Mouse (Mus musculus): ENCODE results near the gene Tmem141. TPM values are rescaled to one million over a fixed set of nuclear protein-coding genes. Genes with fewer than 3 reads are reported as not detected.
A peak's percentile ranks its signal among the peaks of the same experiment; 100 is the strongest.

Tmem141 gene
- polyA plus RNA-seq, 1 experiment = 0.94 TPM

DNA sequence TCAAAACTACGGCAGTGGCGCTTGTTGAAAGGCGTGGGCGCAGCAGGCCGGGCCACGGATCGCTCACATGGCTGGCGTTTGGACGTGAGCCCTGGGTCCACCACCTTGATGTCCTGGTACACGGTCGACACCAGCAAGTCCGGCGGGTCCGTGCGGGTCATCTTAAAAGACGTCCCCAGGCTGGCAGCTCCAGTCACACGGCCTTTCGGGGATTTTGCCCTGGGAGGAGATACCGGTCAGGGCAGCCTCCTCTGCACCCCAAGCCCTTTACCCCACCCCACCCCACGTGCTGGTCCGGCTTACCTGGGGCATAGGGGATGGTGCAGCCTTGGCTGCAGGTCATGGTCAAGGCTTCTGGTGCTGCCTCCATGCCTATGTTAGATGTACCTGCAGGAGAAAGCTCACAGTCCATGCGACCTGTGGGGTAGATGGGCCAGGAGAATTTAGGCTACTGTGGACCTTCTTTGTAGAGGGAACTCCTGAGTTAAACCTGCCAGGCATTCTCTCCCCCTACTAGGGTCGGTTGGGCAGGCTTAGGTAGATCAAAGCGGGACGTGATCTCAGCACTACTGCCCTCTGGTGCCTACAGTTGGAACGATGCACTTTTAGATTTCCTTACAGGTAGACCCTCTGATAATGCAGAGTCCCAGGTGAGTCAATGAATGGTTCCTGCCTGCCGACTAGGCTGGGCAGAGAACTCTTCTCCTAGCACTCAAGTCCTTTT, 41.9 kb downstream of the Tmem141 start:
- H3K9me3 ChIP-seq = peaks cover 39% of the 10 kb centered on the region
- H3K36me3 ChIP-seq (replicated peaks; ENCODE audit: low read length) = peaks cover 25% of the 10 kb centered on the region
- TF ChIP-seq GATA1 (IDR thresholded peaks at IDR 0.05; ENCODE audit: borderline replicate concordance, low read length) = no peak
- TF ChIP-seq FLI1 (IDR thresholded peaks at IDR 0.05; ENCODE audit: low read length) = no peak
- peaks cover 61% of the 10 kb centered on the region for H3K27me3 ChIP-seq (replicated peaks)
- peak overlapping the region; percentile 69 for H3K4me3 ChIP-seq (replicated peaks)
- H3K4me1 ChIP-seq = peaks cover 68% of the 10 kb centered on the region

DNA sequence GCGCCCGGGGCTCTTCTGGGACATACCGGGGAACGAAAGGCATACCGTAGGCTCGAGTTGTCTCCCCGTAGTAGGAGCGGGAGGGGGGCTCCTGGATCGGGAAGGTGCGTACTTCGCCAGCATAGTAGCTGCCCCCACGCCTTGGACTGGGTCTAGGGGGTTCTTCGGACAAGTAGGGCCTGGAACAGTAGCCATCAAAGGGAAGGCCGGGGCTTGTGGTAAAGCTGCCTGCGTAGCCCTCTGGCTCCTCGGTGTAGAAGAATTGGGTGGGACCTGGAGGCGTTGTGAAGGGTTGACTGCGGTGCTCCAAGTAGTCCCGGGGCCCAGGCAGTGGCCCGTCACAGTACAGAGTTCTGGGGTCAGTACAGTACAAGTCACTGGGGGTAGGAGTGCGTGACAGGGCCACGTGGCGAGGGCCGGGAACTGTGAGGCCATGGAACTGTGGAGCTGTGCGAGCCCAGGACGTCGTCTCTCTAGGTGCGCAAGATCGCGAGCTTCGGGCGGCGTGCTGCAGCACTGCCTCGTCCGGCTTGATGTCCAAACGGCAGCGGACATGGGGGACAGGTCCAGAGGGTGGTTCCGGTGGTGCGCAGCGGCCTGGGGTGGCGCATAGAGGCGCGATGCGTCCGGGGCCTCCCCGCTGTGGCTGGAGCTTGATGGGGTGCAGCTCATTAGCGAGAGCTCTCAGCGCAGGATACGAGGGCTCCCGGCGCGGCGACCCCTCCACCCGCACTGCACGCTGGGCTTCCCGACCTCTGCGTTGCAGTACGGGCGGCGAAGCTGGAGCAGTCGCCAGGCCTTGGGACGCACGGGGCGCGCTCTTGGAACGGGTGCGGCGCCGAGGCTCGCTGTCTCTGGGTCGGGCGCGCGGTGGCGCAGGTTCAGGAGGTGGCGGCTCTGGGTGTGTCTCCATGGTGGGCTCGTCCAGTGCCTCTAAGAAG, 42.7 kb downstream of the Tmem141 start:
- Histone ChIP-seq H3K27me3 (replicated peaks) (peaks cover 61% of the 10 kb centered on the region), H3K36me3 (replicated peaks; ENCODE audit: low read length) (peaks cover 17% of the 10 kb centered on the region), H3K4me1 (peaks cover 77% of the 10 kb centered on the region), H3K4me3 (replicated peaks) (peak overlapping the region; percentile 76), H3K9me3 (peaks cover 39% of the 10 kb centered on the region)
- no peak for TF ChIP-seq GATA1 (IDR thresholded peaks at IDR 0.05; ENCODE audit: borderline replicate concordance, low read length)
- no peak for TF ChIP-seq FLI1 (IDR thresholded peaks at IDR 0.05; ENCODE audit: low read length)

DNA sequence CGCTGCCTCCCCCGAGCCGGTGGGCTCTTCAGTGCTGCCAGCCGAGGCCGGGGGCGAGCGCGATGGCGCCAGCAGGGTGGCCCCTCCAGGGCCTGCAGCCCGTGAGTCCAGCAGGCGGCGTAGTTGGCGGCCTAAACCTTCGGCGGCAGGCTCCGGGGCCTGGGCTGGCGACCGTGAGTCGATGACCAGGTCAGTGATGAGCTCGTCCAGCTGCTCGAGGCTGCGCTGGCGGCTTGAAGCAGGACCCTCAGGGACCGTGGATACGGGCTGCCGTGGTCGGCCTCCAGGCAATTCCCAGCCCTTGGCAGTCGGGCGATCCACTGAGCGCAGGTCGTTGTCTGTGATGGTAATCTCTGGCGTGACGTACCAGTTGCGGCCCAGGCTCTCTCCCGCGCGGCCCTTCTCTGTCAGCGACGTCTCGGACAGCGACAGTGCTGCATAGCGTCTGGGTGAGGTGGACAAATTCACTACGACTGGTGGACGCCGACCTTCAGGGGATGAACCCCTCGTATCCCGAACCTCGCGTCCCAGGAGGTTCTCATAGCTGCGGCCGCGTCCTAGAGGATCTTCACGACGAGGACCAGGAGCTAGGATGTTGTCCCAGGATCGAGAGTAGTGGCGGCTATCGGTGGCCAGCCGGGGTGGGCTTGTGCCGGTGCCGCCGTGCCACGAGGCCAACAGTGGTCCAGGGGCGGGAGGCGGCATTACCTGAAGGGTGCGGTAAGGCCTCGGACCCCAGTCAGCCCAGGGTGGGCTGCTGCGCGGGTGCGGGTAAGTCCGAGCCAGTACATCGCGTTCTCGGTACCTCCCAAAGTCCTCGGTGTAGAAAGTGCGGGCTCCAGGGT, 43.6 kb downstream of the Tmem141 start:
- TF ChIP-seq FLI1 (IDR thresholded peaks at IDR 0.05; ENCODE audit: low read length) = no peak
- no peak for TF ChIP-seq GATA1 (IDR thresholded peaks at IDR 0.05; ENCODE audit: borderline replicate concordance, low read length)
- Histone ChIP-seq H3K4me1 (peaks cover 86% of the 10 kb centered on the region), H3K4me3 (replicated peaks) (peak overlapping the region; percentile 86), H3K9me3 (peaks cover 39% of the 10 kb centered on the region), H3K36me3 (replicated peaks; ENCODE audit: low read length) (peaks cover 8% of the 10 kb centered on the region), H3K27me3 (replicated peaks) (peaks cover 61% of the 10 kb centered on the region)

DNA sequence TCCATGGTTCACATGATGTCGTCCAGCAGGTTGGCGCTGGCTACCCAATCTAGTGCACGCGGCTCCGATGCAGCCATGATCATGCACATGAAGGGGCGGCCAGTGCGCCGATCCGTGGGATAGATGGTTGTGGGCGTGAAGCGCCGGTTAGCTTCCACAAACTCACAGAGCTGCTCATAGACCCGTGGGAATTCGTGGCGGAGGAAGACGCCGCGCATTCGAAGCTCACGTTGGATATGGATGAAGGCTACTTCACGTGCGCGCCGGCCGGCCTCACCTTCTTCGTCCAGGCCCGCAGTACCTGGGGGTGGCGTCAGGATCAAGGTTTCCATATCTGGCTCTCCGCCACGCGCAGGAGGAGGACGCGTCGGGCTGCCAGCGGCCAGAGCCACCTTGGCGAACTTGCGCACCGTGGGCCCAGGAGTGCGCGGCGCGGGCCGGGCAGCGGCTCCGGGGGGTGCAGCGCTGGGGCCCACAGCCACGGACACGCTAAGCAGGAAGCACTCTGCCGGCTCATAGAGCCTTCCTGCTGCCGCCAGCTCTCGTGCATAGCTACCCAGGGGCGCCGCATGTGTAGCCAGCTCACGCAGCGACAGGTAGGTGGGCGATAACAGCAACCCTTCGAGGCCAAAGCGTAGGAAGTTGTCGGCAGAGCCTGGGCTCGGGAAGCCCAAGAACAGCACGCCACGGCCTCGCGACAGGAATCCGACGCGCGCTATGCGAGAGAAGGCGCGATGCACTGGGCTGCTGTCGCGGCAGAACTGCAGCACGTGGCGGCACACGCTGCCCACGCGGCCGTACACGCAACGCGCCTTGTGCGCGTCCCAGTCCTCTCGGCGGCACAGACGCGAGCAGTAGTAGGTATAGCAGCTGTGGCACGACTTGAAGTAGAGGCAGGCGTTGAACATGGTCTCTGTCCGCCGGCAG, 44.6 kb downstream of the Tmem141 start:
- no peak for TF ChIP-seq GATA1 (IDR thresholded peaks at IDR 0.05; ENCODE audit: borderline replicate concordance, low read length)
- TF ChIP-seq FLI1 (IDR thresholded peaks at IDR 0.05; ENCODE audit: low read length) = no peak
- H3K27me3 ChIP-seq (replicated peaks) = peaks cover 61% of the 10 kb centered on the region
- H3K4me1 ChIP-seq = peaks cover 86% of the 10 kb centered on the region
- H3K36me3 ChIP-seq (replicated peaks; ENCODE audit: low read length) = no peaks in the 10 kb centered on the region
- H3K9me3 ChIP-seq = peaks cover 39% of the 10 kb centered on the region
- H3K4me3 ChIP-seq (replicated peaks) = peak overlapping the region; percentile 86

GRCm38 (mm10) chr2:25576028-25576850, 45.6 kb downstream of the Tmem141 start:
- Histone ChIP-seq H3K9me3 (peaks cover 39% of the 10 kb centered on the region), H3K4me1 (peaks cover 77% of the 10 kb centered on the region), H3K36me3 (replicated peaks; ENCODE audit: low read length) (peaks cover 3% of the 10 kb centered on the region), H3K27me3 (replicated peaks) (peaks cover 60% of the 10 kb centered on the region), H3K4me3 (replicated peaks) (no peak overlapping the region)
- no peak for TF ChIP-seq FLI1 (IDR thresholded peaks at IDR 0.05; ENCODE audit: low read length)
- TF ChIP-seq GATA1 (IDR thresholded peaks at IDR 0.05; ENCODE audit: borderline replicate concordance, low read length) = no peak

- peaks cover 7% of the 10 kb centered on the region for H3K36me3 ChIP-seq (replicated peaks; ENCODE audit: low read length)
- peaks cover 39% of the 10 kb centered on the region for H3K9me3 ChIP-seq
- peaks cover 53% of the 10 kb centered on the region for H3K27me3 ChIP-seq (replicated peaks)
- H3K4me1 ChIP-seq = peaks cover 72% of the 10 kb centered on the region
- TF ChIP-seq GATA1 (IDR thresholded peaks at IDR 0.05; ENCODE audit: borderline replicate concordance, low read length) (no peak), FLI1 (IDR thresholded peaks at IDR 0.05; ENCODE audit: low read length) (no peak)
- peak overlapping the region; percentile 93 for H3K4me3 ChIP-seq (replicated peaks)
Measured at GRCm38 (mm10) chr2:25575432-25576027, 46.3 kb downstream of the Tmem141 start.

GRCm38 (mm10) chr2:25574579-25575431, 47.0 kb downstream of the Tmem141 start, which contains the start of the genes Mamdc4 and Phpt1:
TSS of gene Mamdc4 (minus strand) at chr2:25574845.
TSS of gene Phpt1 (minus strand) at chr2:25575224.
- Histone ChIP-seq H3K4me3 (replicated peaks) (peak within 1 kb of the TSS; percentile 93), H3K36me3 (replicated peaks; ENCODE audit: low read length) (peaks cover 11% of the 10 kb centered on the region), H3K27me3 (replicated peaks) (peaks cover 46% of the 10 kb centered on the region), H3K4me1 (peaks cover 65% of the 10 kb centered on the region), H3K9me3 (peaks cover 38% of the 10 kb centered on the region)
- TF ChIP-seq GATA1 (IDR thresholded peaks at IDR 0.05; ENCODE audit: borderline replicate concordance, low read length) (no peak), FLI1 (IDR thresholded peaks at IDR 0.05; ENCODE audit: low read length) (no peak)
